Mouse (Mus musculus) E14TG2a.4 (cell line): ENCODE measurements around the gene Aknad1.

ENCODE experiments used
- H3K27me3 ChIP-seq: 2 replicates; pipeline ENCODE4 v1.6.1; 2014; ENCODE audit warnings: low read length, control low read depth; ENCODE audit not compliant: insufficient read depth
- H3K36me3 ChIP-seq: 2 replicates; pipeline ENCODE4 v1.6.1; 2014; ENCODE audit warnings: low read length, control low read depth; ENCODE audit not compliant: insufficient read depth
- H3K4me1 ChIP-seq: replicated peaks from 2 replicates; pipeline ENCODE4 v1.6.1; 2014; ENCODE audit warnings: low read depth, low read length, control low read depth
- H3K4me3 ChIP-seq: replicated peaks from 2 replicates; pipeline ENCODE4 v1.5.1; 2014; ENCODE audit warnings: mild to moderate bottlenecking, low read length
- H3K9me3 ChIP-seq: 2 replicates; pipeline ENCODE4 v1.6.1; 2014; ENCODE audit warnings: low read length, control low read depth
- CTCF ChIP-seq: conservative IDR thresholded peaks from 2 replicates; pipeline ENCODE4 v1.5.1; 2014; ENCODE audit warnings: low read length
- NANOG ChIP-seq: IDR thresholded peaks from 2 replicates; pipeline ENCODE4 v1.6.1; 2014; ENCODE audit warnings: borderline replicate concordance, low read length, mixed read lengths
- POU5F1 ChIP-seq: IDR thresholded peaks from 2 replicates; pipeline ENCODE4 v1.6.1; 2014; ENCODE audit warnings: low read length, borderline replicate concordance

The Aknad1 gene

DNA sequence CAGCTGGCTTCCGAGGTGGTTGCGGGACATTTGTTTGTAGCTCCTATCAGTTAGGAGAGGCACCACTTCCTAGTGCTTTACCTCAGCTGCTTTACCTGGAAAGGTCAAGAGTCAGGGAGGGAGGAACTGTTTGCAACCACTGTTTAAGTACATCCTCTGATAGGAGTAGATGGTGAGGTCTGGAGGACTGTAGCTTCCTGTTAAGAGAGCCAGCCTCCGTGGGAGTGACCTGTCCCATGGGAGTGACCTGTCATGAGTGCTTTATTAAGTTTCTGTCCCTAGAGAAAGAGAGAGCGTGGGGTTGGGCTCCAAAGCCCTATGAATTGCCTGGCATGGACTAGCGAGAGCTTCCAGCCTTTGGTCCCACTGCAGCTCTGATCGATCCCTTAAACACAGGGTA is 30.1 kb downstream of the Aknad1 start:
- H3K4me3 ChIP-seq = no peak overlapping the region
- no peak for TF ChIP-seq CTCF
- TF ChIP-seq POU5F1 = no peak
- no peak for TF ChIP-seq NANOG
- H3K4me1 ChIP-seq = peaks cover 13% of the 10 kb centered on the region
- H3K9me3 ChIP-seq = no peaks in the 10 kb centered on the region
- H3K27me3 ChIP-seq = no peaks in the 10 kb centered on the region
- no peaks in the 10 kb centered on the region for H3K36me3 ChIP-seq

DNA sequence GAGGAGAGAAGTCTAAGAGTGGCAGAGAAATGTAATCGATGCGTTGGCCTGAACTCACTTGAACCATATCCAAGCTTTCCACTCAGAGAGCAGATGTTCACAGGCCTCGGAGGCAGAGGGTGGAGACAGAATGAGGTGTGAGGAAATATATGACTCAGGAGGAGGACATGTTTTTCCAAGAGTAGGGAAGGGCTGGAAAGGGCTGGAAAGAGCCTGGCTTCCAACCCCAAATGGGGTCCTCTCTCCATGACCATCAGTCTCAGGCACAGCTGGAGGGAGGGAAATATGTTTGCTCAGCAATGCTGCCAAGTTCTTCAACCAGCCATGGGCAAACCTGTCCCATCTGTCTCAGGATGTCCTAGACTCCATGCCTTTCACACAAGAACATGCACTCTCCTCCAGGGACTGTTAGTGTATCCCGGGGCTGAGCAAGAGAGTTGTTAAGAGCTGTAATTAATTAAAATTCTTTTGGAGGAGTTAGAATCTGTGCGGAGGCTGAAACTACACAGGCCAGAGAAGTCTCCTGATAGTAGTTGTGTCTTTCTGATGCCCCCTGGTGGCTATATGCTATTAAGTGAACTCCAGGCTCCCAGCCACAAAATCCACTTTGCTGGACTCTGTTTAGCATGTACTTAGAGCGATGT is 31.4 kb downstream of the Aknad1 start:
- H3K4me3 ChIP-seq = no peak overlapping the region
- peaks cover 9% of the 10 kb centered on the region for H3K4me1 ChIP-seq
- TF ChIP-seq POU5F1 (no peak), NANOG (no peak), CTCF (peak; percentile 62)

GRCm38 (mm10) chr3:108772211-108772610 is 32.8 kb downstream of the Aknad1 start:
- H3K36me3 ChIP-seq = no peaks in the 10 kb centered on the region
- no peak for TF ChIP-seq POU5F1
- no peak for TF ChIP-seq CTCF
- TF ChIP-seq NANOG = no peak
- H3K27me3 ChIP-seq = peaks cover 7% of the 10 kb centered on the region; the same call in 1 of the 2 replicates
- H3K4me3 ChIP-seq = no peak overlapping the region
- H3K9me3 ChIP-seq = no peaks in the 10 kb centered on the region
- H3K4me1 ChIP-seq = peaks cover 9% of the 10 kb centered on the region

More for the DNA sequence above, 31.4 kb downstream of the Aknad1 start:
- Histone ChIP-seq H3K36me3 (no peaks in the 10 kb centered on the region), H3K9me3 (no peaks in the 10 kb centered on the region), H3K27me3 (peaks cover 6% of the 10 kb centered on the region; the same call in 1 of the 2 replicates)

DNA sequence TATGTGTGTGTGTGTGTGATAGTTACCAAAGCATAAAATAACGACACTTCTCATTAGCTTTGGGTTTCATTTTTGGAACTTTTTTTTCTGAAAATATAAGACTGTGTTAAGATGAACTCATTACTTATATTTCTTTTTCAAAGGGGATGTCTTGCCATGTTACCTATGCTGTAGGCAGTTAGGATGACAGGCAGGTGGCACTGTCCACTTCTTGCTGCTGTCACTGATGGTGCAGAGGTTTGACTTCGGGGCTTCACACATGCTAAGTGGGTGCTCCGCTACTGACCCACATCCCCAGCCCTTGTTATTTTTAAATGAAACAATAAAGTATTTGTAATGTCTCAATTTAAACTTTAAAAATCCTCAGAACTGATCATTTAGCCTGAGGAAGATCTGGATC is 33.4 kb downstream of the Aknad1 start:
- TF ChIP-seq CTCF (no peak), NANOG (no peak), POU5F1 (no peak)
- no peaks in the 10 kb centered on the region for H3K36me3 ChIP-seq

DNA sequence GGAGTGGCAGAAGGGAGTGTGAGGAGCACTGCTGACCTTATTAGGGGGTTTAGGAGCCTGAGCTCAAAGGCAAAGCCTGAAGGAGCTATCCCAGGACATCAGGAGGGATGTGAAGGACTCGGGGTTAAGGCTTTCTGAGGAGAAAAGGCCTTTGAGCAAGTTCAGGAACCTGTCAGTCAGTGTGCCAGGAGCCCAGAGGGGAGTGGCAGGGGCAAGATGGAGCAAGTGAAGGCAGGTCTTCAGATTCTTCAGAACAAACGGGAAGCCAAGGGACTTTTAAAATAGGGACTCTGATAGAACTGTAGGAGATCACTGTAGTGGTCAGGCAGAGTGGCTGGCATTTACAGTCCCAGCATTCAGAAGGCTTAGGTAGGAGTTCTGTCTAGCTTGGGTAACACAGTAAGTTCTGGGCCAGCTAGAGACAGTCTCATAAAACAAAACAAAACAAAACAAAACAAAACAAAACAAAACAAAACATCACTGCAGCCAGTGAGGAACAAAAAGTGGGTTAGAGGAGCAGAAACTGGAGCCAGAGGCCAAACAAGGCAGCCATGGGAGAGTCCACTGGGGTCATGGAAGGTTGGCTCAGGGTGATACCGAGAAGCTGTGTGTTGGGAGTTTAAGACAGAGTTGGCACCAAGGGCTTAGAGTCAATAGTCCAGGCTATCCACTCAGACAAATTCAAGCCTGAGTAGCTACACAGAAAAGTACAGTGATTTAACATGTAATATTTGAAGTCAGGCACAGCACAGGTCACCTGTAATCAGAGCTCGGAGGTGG is 39.5 kb downstream of the Aknad1 start:
- no peak for TF ChIP-seq POU5F1
- no peak for TF ChIP-seq CTCF
- TF ChIP-seq NANOG = no peak
- peaks cover 7% of the 10 kb centered on the region; the same call in 1 of the 2 replicates for H3K27me3 ChIP-seq

More for the DNA sequence above, 33.4 kb downstream of the Aknad1 start:
- no peaks in the 10 kb centered on the region for H3K9me3 ChIP-seq
- H3K4me3 ChIP-seq = no peak overlapping the region
- peaks cover 9% of the 10 kb centered on the region for H3K4me1 ChIP-seq
- H3K27me3 ChIP-seq = peaks cover 7% of the 10 kb centered on the region; the same call in 1 of the 2 replicates

DNA sequence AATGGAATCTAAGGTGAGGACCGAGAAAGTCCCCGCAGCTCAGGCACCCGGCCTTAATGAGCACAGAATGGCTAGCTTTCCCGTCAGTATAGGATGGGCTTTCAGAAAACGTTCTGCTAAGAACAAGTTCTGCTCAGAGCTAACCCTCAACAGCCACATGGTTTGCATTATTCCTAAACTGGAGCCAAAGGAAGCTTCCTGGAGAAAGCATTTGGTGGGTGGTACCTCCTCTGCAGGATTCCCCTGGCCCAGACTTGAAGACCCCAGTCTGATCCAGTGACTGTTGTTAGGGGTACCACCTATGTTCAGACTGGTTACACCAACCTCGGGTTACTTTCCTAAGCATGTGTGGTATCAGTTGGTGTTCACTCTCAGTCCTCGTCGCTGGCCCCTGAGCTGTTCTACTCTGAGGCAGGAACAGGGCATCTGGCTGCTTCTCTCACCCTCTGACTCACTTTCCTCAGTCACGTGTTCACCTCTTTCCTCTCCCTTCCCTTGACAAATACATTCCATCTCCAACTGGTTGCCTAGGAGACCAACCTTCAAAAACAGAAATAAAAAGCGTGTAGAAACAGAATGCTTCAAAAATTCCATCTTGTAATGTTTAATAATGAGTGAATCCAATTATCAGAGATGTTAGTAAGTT is 41.9 kb downstream of the Aknad1 start:
- Histone ChIP-seq H3K9me3 (peaks cover 17% of the 10 kb centered on the region), H3K4me1 (no peaks in the 10 kb centered on the region), H3K36me3 (no peaks in the 10 kb centered on the region), H3K27me3 (no peaks in the 10 kb centered on the region), H3K4me3 (no peak overlapping the region)
- TF ChIP-seq CTCF (no peak), POU5F1 (no peak), NANOG (no peak)

More for the DNA sequence above, 39.5 kb downstream of the Aknad1 start:
- H3K4me1 ChIP-seq = no peaks in the 10 kb centered on the region
- H3K36me3 ChIP-seq = no peaks in the 10 kb centered on the region
- no peak overlapping the region for H3K4me3 ChIP-seq
- peaks cover 4% of the 10 kb centered on the region; the same call in 1 of the 2 replicates for H3K9me3 ChIP-seq

DNA sequence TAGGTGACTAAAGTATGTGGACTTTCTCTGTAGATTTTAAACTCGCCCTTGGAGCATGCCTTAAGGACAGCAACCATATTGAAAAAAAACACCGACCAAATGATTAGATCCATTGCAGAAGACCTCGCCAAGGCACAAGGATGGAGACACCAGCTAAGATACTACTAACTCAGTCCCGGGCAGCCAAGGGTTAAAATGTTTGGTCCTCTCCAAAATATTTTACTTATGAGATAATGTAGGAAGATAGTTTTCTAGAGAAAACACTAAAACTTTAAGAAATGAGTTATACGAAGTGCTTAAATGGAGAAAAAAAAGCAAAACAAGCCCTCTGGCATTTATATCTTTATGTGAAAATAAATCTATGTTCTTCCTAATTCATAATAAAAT is 42.4 kb downstream of the Aknad1 start:
- H3K9me3 ChIP-seq = peaks cover 17% of the 10 kb centered on the region

DNA sequence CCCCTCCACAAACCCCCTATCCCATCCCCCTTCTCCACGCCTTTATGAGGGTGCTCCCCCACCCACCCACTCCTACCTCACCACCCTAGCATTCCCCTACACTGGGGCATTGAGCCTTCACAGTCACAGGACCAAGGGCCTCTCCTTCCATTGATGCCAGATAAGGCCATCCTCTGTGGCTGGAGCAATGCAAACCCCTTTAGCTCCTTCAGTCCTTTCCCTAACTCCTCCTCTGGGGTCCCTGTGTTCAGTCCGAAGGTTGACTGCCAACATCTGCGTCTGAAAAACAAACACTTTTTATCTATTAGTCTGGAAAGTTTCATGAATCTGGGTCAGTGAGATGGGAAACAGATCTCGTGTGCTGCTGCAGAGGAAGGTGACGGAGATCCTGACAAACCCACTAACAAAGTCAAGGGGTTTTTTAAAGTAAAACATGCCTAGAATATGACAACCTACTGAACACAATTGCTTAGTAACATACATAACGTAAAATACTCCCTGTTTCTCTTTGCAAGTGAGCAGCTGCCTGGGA is 43.0 kb downstream of the Aknad1 start:
- Histone ChIP-seq H3K4me3 (no peak overlapping the region), H3K4me1 (no peaks in the 10 kb centered on the region), H3K9me3 (peaks cover 17% of the 10 kb centered on the region), H3K27me3 (no peaks in the 10 kb centered on the region), H3K36me3 (no peaks in the 10 kb centered on the region)
- no peak for TF ChIP-seq CTCF
- TF ChIP-seq POU5F1 = no peak
- no peak for TF ChIP-seq NANOG

More for the DNA sequence above, 42.4 kb downstream of the Aknad1 start:
- no peak for TF ChIP-seq POU5F1
- no peak for TF ChIP-seq CTCF
- no peak for TF ChIP-seq NANOG
- Histone ChIP-seq H3K4me1 (no peaks in the 10 kb centered on the region), H3K36me3 (no peaks in the 10 kb centered on the region), H3K27me3 (no peaks in the 10 kb centered on the region), H3K4me3 (no peak overlapping the region)
